Mouse (Mus musculus): Measurements from ENCODE around the gene Prkn. TPM values are rescaled to one million over a fixed set of nuclear protein-coding genes. Genes with fewer than 3 reads are reported as not detected.

Gene Prkn
- polyA plus RNA-seq, 1 experiment from 2014 or later = 6.6 TPM

- Histone ChIP-seq H3K27me3 (ENCODE audit: control insufficient read depth, insufficient read depth, low read depth, low read length) (no peaks in the 10 kb centered on the region), H3K4me1 (ENCODE audit: control insufficient read depth, insufficient read depth, low read length) (peaks cover 6% of the 10 kb centered on the region; the same call in 1 of the 2 replicates), H3K4me3 (ENCODE audit: low read depth, low read length) (no peak overlapping the region), H3K36me3 (ENCODE audit: control insufficient read depth, insufficient read depth, low read length) (no peaks in the 10 kb centered on the region), H3K4me2 (ENCODE audit: low read length) (no peak overlapping the region), H3K9me3 (replicated peaks; ENCODE audit: control insufficient read depth, low read length, poor library complexity, severe bottlenecking) (no peaks in the 10 kb centered on the region), H3K27ac (ENCODE audit: low read length) (no peak overlapping the region), H3K9ac (ENCODE audit: low read depth, low read length) (no peak overlapping the region)
- 67% methylated on average over 5 of the region's 5 CpGs for WGBS
- ATAC-seq = no peak
Observed at GRCm38 (mm10) chr17:12045861-12046273, 1205.7 kb downstream of the Prkn start.

DNA sequence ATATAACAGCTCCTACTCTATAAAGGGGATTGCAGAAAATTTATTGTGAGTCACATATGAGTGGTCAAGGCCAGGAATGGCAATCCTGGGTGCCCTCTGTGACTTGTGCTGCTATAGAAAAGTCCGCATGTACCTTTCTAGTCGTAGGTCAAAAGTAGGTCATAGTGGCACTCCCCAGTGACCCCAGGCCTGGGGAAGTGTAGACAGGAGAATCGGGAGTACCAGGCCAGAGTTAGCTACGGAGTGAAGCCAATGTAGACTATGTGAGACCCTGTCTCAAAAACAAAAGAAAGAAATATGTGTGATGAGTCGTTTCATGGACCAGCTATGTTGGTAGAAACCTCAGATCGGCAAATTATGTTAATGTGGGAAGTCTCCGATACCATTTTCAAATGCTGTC is 1206.8 kb downstream of the Prkn start:
- H3K36me3 ChIP-seq (ENCODE audit: control insufficient read depth, insufficient read depth, low read length) = no peaks in the 10 kb centered on the region
- peaks cover 6% of the 10 kb centered on the region; the same call in 1 of the 2 replicates for H3K4me1 ChIP-seq (ENCODE audit: control insufficient read depth, insufficient read depth, low read length)
- H3K27me3 ChIP-seq (ENCODE audit: control insufficient read depth, insufficient read depth, low read depth, low read length) = no peaks in the 10 kb centered on the region
- WGBS = 78% methylated on average over 7 of the region's 7 CpGs
- no peak overlapping the region for H3K27ac ChIP-seq (ENCODE audit: low read length)
- no peak for ATAC-seq
- H3K4me2 ChIP-seq (ENCODE audit: low read length) = no peak overlapping the region
- no peak overlapping the region for H3K9ac ChIP-seq (ENCODE audit: low read depth, low read length)
- no peaks in the 10 kb centered on the region for H3K9me3 ChIP-seq (replicated peaks; ENCODE audit: control insufficient read depth, low read length, poor library complexity, severe bottlenecking)
- H3K4me3 ChIP-seq (ENCODE audit: low read depth, low read length) = no peak overlapping the region

DNA sequence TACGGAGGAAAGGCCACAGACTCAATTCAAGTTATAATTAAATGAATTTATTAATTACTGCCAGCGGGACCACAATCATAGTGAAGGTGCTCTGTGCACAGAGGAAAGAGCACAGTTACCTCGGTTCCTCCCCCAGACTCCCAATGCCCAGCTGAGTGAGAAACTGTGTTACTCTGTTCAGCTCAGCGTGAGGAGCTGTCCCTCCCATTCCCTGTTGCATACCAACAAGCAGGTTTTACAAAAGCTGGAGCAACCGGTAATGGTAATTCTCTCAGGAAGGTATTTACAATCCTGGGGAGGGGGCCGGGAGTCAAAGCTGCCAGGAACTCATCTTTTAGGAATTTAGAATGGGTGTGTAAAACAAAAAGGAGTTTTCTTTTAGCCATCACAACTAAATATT is 1207.3 kb downstream of the Prkn start:
- no peak overlapping the region for H3K27ac ChIP-seq (ENCODE audit: low read length)
- no peak for ATAC-seq
- H3K4me1 ChIP-seq (ENCODE audit: control insufficient read depth, insufficient read depth, low read length) = peaks cover 2% of the 10 kb centered on the region; the same call in 1 of the 2 replicates
- no peak overlapping the region for H3K9ac ChIP-seq (ENCODE audit: low read depth, low read length)
- no peaks in the 10 kb centered on the region for H3K9me3 ChIP-seq (replicated peaks; ENCODE audit: control insufficient read depth, low read length, poor library complexity, severe bottlenecking)
- 23% methylated on average over 6 of the region's 6 CpGs for WGBS
- H3K27me3 ChIP-seq (ENCODE audit: control insufficient read depth, insufficient read depth, low read depth, low read length) = no peaks in the 10 kb centered on the region
- H3K4me2 ChIP-seq (ENCODE audit: low read length) = no peak overlapping the region
- H3K4me3 ChIP-seq (ENCODE audit: low read depth, low read length) = no peak overlapping the region
- no peaks in the 10 kb centered on the region for H3K36me3 ChIP-seq (ENCODE audit: control insufficient read depth, insufficient read depth, low read length)

GRCm38 (mm10) chr17:12048695-12049490 is 1208.7 kb downstream of the Prkn start:
- WGBS = 67% methylated on average over 9 of the region's 9 CpGs
- Histone ChIP-seq H3K4me2 (ENCODE audit: low read length) (no peak overlapping the region), H3K27me3 (ENCODE audit: control insufficient read depth, insufficient read depth, low read depth, low read length) (no peaks in the 10 kb centered on the region), H3K36me3 (ENCODE audit: control insufficient read depth, insufficient read depth, low read length) (no peaks in the 10 kb centered on the region), H3K9me3 (replicated peaks; ENCODE audit: control insufficient read depth, low read length, poor library complexity, severe bottlenecking) (no peaks in the 10 kb centered on the region), H3K27ac (ENCODE audit: low read length) (no peak overlapping the region), H3K4me3 (ENCODE audit: low read depth, low read length) (no peak overlapping the region), H3K4me1 (ENCODE audit: control insufficient read depth, insufficient read depth, low read length) (no peaks in the 10 kb centered on the region; the same call in 1 of the 2 replicates), H3K9ac (ENCODE audit: low read depth, low read length) (no peak overlapping the region)
- ATAC-seq = no peak

DNA sequence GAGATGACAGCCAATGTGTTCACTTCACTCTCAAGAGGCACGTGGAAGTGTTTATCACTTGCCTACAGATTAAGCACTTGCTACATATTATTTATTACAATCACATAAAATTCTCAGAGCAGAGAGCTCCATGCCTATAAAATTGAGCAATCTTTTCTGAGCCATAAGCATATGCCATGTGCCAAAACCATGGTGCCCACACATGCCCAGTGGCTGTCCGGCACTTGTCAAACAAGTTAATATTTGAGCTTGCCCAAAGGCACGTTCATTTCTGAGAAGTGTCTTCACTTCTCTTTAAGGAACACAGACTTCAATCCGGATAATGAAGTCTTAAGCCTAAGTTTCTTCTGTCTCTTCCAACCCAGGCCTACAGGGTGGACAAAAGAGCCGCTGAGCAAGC is 1210.1 kb downstream of the Prkn start:
- Histone ChIP-seq H3K4me1 (ENCODE audit: control insufficient read depth, insufficient read depth, low read length) (no peaks in the 10 kb centered on the region), H3K4me3 (ENCODE audit: low read depth, low read length) (no peak overlapping the region)
- WGBS = 84% methylated on average over 5 of the region's 5 CpGs

DNA sequence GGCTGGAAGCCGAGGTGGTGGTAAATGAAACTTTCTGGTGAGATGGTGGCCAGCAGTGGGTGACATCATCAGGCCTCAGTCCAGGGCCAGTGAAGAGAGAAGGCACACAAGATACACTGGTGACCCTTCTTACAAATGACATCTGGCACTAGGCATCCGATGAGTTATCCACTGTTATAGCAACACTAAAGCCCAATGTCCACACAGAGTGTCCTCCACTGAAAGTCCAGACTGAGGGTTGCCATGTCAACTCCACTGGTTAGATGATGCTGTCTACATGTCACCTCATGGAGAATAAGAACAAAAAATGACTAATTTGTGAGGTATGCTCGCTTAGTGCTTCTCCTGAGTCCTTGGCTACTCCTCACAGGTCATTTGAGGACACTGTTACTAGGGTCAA is 1210.8 kb downstream of the Prkn start:
- Histone ChIP-seq H3K4me3 (ENCODE audit: low read depth, low read length) (no peak overlapping the region), H3K9ac (ENCODE audit: low read depth, low read length) (no peak overlapping the region), H3K9me3 (replicated peaks; ENCODE audit: control insufficient read depth, low read length, poor library complexity, severe bottlenecking) (no peaks in the 10 kb centered on the region), H3K27me3 (ENCODE audit: control insufficient read depth, insufficient read depth, low read depth, low read length) (no peaks in the 10 kb centered on the region), H3K4me1 (ENCODE audit: control insufficient read depth, insufficient read depth, low read length) (no peaks in the 10 kb centered on the region), H3K4me2 (ENCODE audit: low read length) (no peak overlapping the region), H3K36me3 (ENCODE audit: control insufficient read depth, insufficient read depth, low read length) (no peaks in the 10 kb centered on the region), H3K27ac (ENCODE audit: low read length) (no peak overlapping the region)
- 80% methylated on average over 3 of the region's 3 CpGs for WGBS
- ATAC-seq = no peak

More for the DNA sequence above, 1210.1 kb downstream of the Prkn start:
- H3K36me3 ChIP-seq (ENCODE audit: control insufficient read depth, insufficient read depth, low read length) = no peaks in the 10 kb centered on the region
- no peak overlapping the region for H3K9ac ChIP-seq (ENCODE audit: low read depth, low read length)
- H3K4me2 ChIP-seq (ENCODE audit: low read length) = no peak overlapping the region
- ATAC-seq = no peak
- no peaks in the 10 kb centered on the region for H3K9me3 ChIP-seq (replicated peaks; ENCODE audit: control insufficient read depth, low read length, poor library complexity, severe bottlenecking)
- no peak overlapping the region for H3K27ac ChIP-seq (ENCODE audit: low read length)
- no peaks in the 10 kb centered on the region for H3K27me3 ChIP-seq (ENCODE audit: control insufficient read depth, insufficient read depth, low read depth, low read length)

- Histone ChIP-seq H3K9ac (ENCODE audit: low read depth, low read length) (no peak overlapping the region), H3K36me3 (ENCODE audit: control insufficient read depth, insufficient read depth, low read length) (no peaks in the 10 kb centered on the region), H3K4me1 (ENCODE audit: control insufficient read depth, insufficient read depth, low read length) (no peaks in the 10 kb centered on the region), H3K4me2 (ENCODE audit: low read length) (no peak overlapping the region), H3K9me3 (replicated peaks; ENCODE audit: control insufficient read depth, low read length, poor library complexity, severe bottlenecking) (no peaks in the 10 kb centered on the region), H3K27me3 (ENCODE audit: control insufficient read depth, insufficient read depth, low read depth, low read length) (no peaks in the 10 kb centered on the region), H3K27ac (ENCODE audit: low read length) (no peak overlapping the region), H3K4me3 (ENCODE audit: low read depth, low read length) (no peak overlapping the region)
- 84% methylated on average over 12 of the region's 12 CpGs for WGBS
- ATAC-seq = no peak
Observed at GRCm38 (mm10) chr17:12052651-12053050, 1212.5 kb downstream of the Prkn start.

GRCm38 (mm10) chr17:12059041-12059440 is 1218.9 kb downstream of the Prkn start:
- Histone ChIP-seq H3K4me3 (ENCODE audit: low read depth, low read length) (no peak overlapping the region), H3K36me3 (ENCODE audit: control insufficient read depth, insufficient read depth, low read length) (no peaks in the 10 kb centered on the region), H3K9ac (ENCODE audit: low read depth, low read length) (no peak overlapping the region), H3K4me2 (ENCODE audit: low read length) (no peak overlapping the region), H3K9me3 (replicated peaks; ENCODE audit: control insufficient read depth, low read length, poor library complexity, severe bottlenecking) (no peaks in the 10 kb centered on the region; the same call in 1 of the 2 replicates), H3K4me1 (ENCODE audit: control insufficient read depth, insufficient read depth, low read length) (no peaks in the 10 kb centered on the region), H3K27me3 (ENCODE audit: control insufficient read depth, insufficient read depth, low read depth, low read length) (no peaks in the 10 kb centered on the region), H3K27ac (ENCODE audit: low read length) (no peak overlapping the region)
- ATAC-seq = no peak
- WGBS = 90% methylated on average over 6 of the region's 6 CpGs

DNA sequence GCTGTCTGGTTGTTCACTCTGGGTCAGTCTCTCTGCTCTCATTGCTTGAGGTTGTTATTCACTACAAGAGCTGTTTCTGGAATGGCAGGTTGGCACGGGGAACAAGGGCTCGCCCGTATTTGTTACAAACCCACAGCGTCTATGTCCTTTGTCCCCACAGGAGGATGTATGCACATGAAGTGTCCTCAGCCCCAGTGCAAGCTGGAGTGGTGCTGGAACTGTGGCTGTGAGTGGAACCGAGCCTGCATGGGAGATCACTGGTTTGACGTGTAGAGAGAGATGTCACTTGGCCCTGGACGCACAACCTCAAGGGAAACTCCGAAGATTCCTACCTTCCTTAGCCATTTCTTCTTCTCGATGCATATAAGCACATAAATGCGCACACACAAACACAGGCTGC is 1221.2 kb downstream of the Prkn start:
- Histone ChIP-seq H3K27ac (ENCODE audit: low read length) (no peak overlapping the region), H3K9ac (ENCODE audit: low read depth, low read length) (no peak overlapping the region), H3K4me2 (ENCODE audit: low read length) (no peak overlapping the region), H3K4me1 (ENCODE audit: control insufficient read depth, insufficient read depth, low read length) (no peaks in the 10 kb centered on the region), H3K27me3 (ENCODE audit: control insufficient read depth, insufficient read depth, low read depth, low read length) (no peaks in the 10 kb centered on the region), H3K9me3 (replicated peaks; ENCODE audit: control insufficient read depth, low read length, poor library complexity, severe bottlenecking) (no peaks in the 10 kb centered on the region; the same call in 1 of the 2 replicates), H3K4me3 (ENCODE audit: low read depth, low read length) (no peak overlapping the region), H3K36me3 (ENCODE audit: control insufficient read depth, insufficient read depth, low read length) (no peaks in the 10 kb centered on the region)
- 86% methylated on average over 10 of the region's 10 CpGs for WGBS
- ATAC-seq = no peak
